Mouse (Mus musculus) kidney, embryonic 16.5 days (tissue): ENCODE results near the gene Gm13278. TPM values are rescaled to one million over a fixed set of nuclear protein-coding genes. Genes with fewer than 3 reads are reported as not detected.
"Not testable (repeated sequence)": the region's sequence is repeated elsewhere in the genome, so short reads cannot be mapped to it uniquely, and the experiment has no call there.

ENCODE experiments used
- ATAC-seq: fragments of 200-750 bp; cut with Nextera tagmentation; 2 replicates; pipeline ENCODE4 v1.8.0; 2017; ENCODE audit warnings: moderate TSS enrichment; ENCODE audit not compliant: low FRiP score, low TSS enrichment
- H3K27ac ChIP-seq: fragments of 300-500 bp; sonication (generic); 2 replicates; pipeline ENCODE4 v1.5.1; 2014; ENCODE audit warnings: low read length
- H3K27me3 ChIP-seq: fragments of 300-500 bp; sonication (generic); 2 replicates; pipeline ENCODE4 v1.6.1; 2014; ENCODE audit warnings: low read length, control low read depth, mixed read lengths; ENCODE audit not compliant: insufficient read depth
- H3K36me3 ChIP-seq: fragments of 300-500 bp; sonication (generic); 2 replicates; pipeline ENCODE4 v1.6.1; 2014; ENCODE audit warnings: low read length, control low read depth, mixed read lengths; ENCODE audit not compliant: insufficient read depth
- H3K4me1 ChIP-seq: fragments of 300-500 bp; sonication (generic); 2 replicates; pipeline ENCODE4 v1.6.1; 2014; ENCODE audit warnings: low read length, control low read depth, mixed read lengths; ENCODE audit not compliant: insufficient read depth
- H3K4me2 ChIP-seq: fragments of 300-500 bp; sonication (generic); replicated peaks from 2 replicates; pipeline ENCODE4 v1.6.1; 2014; ENCODE audit warnings: low read depth, low read length
- H3K4me3 ChIP-seq: fragments of 300-500 bp; sonication (generic); 2 replicates; pipeline ENCODE4 v1.5.1; 2014; ENCODE audit warnings: mild to moderate bottlenecking, low read length
- H3K9ac ChIP-seq: fragments of 300-500 bp; sonication (generic); replicated peaks from 2 replicates; pipeline ENCODE4 v1.6.1; 2014; ENCODE audit warnings: low read length
- H3K9me3 ChIP-seq: fragments of 300-500 bp; sonication (generic); 2 replicates; pipeline ENCODE4 v1.6.1; 2016; ENCODE audit warnings: low read length, control low read depth
- WGBS: fragments of 180-500 bp; shearing (Covaris S2); extraction: QIAGEN DNeasy Blood & Tissue Kit; methylation state at CpG from one replicate; pipeline ENCODE4 v1.1.7; 2014; 5-methylcytosine and 5-hydroxymethylcytosine counted together
- polyA plus RNA-seq: library from polyadenylated mRNA; unstranded; fragments of >200 nt; fragmentation: Nextera tagmentation; extraction: Ambion mirVana; gene quantifications from 2 replicates; pipeline ENCODE4 v1.2.1, GENCODE M21; 2015

Gm13278 gene
- polyA plus RNA-seq, 1 experiment from 2014 or later, result not detected

DNA sequence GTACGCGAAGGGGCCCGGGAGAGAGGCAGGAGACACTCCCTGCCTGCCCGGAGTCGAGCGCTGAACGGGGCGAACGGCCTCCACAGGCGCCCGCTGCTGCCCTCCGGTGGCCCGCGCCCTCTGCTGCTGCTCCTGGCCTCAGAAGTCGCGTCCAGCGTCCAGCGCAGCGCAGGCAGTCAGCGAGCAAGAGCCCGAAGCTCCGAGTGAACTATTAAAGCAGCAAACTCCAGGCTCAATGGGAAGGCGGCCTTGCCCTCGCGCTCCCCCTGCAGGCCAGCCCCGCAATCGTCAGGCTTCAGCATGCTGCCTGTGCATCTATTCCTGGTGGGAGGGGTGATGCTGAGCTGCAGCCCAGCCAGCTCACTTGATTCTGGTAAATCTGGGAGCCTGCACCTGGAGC, 5.9 kb upstream of the Gm13278 start, which contains the start of gene Gm13276:
Gene Gm13276, plus strand, starts transcription at position 301 of the 400 bp plus-strand sequence.
- ATAC-seq, H3K27ac ChIP-seq, H3K9ac ChIP-seq, H3K36me3 ChIP-seq, H3K27me3 ChIP-seq, H3K4me1 ChIP-seq, H3K4me2 ChIP-seq, H3K9me3 ChIP-seq, H3K4me3 ChIP-seq: not testable (repeated sequence)
- WGBS, result no CpG with 5 or more reads among the region's 27 CpGs

DNA sequence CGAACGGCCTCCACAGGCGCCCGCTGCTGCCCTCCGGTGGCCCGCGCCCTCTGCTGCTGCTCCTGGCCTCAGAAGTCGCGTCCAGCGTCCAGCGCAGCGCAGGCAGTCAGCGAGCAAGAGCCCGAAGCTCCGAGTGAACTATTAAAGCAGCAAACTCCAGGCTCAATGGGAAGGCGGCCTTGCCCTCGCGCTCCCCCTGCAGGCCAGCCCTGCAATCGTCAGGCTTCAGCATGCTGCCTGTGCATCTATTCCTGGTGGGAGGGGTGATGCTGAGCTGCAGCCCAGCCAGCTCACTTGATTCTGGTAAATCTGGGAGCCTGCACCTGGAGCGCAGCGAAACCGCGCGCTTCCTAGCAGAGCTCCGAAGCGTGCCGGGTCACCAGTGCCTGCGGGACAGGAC, 2.9 kb upstream of the Gm13278 start, which contains the start of gene Gm13277:
Gene Gm13277, plus strand, starts transcription at position 231 of the 400 bp plus-strand sequence.
- not testable (repeated sequence) for H3K27ac ChIP-seq, H3K9me3 ChIP-seq, H3K4me3 ChIP-seq, ATAC-seq, H3K27me3 ChIP-seq, H3K36me3 ChIP-seq, H3K4me1 ChIP-seq, H3K4me2 ChIP-seq, H3K9ac ChIP-seq
- WGBS, result 0% methylated on average over 2 of the region's 28 CpGs

DNA sequence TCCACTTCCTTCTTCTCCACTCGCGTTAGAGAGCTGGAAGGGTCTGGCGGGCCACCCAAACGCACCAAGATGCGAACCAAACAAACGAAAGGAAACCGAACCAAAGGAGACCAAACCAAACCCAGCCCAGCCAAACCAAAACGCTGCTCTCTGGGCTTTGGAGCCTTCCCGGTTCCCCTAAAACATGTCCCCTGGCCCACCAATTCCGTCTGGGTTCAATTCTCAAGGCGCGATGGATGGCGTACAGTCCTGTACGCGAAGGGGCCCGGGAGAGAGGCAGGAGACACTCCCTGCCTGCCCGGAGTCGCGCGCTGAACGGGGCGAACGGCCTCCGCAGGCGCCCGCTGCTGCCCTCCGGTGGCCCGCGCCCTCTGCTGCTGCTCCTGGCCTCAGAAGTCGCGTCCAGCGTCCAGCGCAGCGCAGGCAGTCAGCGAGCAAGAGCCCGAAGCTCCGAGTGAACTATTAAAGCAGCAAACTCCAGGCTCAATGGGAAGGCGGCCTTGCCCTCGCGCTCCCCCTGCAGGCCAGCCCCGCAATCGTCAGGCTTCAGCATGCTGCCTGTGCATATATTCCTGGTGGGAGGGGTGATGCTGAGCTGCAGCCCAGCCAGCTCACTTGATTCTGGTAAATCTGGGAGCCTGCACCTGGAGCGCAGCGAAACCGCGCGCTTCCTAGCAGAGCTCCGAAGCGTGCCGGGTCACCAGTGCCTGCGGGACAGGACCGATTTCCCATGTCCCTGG, 2.8 kb downstream of the Gm13278 start, which contains the start of gene Gm13275:
Gene Gm13275, plus strand, starts transcription at position 552 of the 740 bp plus-strand sequence.
- not testable (repeated sequence) for H3K9ac ChIP-seq, H3K4me2 ChIP-seq, ATAC-seq, H3K36me3 ChIP-seq, H3K9me3 ChIP-seq, H3K4me1 ChIP-seq, H3K4me3 ChIP-seq, H3K27me3 ChIP-seq, H3K27ac ChIP-seq
- WGBS, result 0% methylated on average over 10 of the region's 52 CpGs

DNA sequence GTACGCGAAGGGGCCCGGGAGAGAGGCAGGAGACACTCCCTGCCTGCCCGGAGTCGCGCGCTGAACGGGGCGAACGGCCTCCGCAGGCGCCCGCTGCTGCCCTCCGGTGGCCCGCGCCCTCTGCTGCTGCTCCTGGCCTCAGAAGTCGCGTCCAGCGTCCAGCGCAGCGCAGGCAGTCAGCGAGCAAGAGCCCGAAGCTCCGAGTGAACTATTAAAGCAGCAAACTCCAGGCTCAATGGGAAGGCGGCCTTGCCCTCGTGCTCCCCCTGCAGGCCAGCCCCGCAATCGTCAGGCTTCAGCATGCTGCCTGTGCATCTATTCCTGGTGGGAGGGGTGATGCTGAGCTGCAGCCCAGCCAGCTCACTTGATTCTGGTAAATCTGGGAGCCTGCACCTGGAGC, 5.7 kb downstream of the Gm13278 start, which contains the start of gene Gm13279:
Gene Gm13279, plus strand, starts transcription at position 301 of the 400 bp plus-strand sequence.
- not testable (repeated sequence) for H3K4me3 ChIP-seq, ATAC-seq, H3K27me3 ChIP-seq, H3K4me2 ChIP-seq, H3K4me1 ChIP-seq, H3K27ac ChIP-seq, H3K36me3 ChIP-seq, H3K9me3 ChIP-seq, H3K9ac ChIP-seq
- WGBS, result no CpG with 5 or more reads among the region's 28 CpGs

DNA sequence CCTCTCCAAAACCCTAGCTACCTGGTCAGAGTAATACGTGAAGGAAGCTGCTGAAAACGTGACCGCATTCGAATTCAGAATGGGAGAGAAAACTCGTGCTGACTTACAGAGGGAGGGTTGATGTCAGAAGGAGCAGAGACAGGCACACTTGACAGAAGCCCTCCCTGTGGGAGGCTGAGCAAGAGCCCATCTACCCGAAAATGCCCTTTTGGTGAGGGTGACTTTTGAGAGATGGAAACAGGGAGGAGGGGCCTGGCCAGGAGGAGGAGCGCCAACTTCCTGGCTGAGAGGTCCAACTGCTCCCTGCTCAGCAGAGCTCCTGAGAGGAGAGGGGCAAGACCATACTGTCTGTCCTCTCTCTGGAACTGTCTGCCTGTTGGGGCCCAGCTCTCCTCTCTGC, 8.0 kb downstream of the Gm13278 start, which contains the start of gene Gm13285:
Gene Gm13285, plus strand, starts transcription at position 301 of the 400 bp plus-strand sequence.
- H3K27me3 ChIP-seq, H3K4me2 ChIP-seq, H3K9me3 ChIP-seq, H3K9ac ChIP-seq, H3K4me1 ChIP-seq, H3K36me3 ChIP-seq, H3K27ac ChIP-seq, ATAC-seq, H3K4me3 ChIP-seq: not testable (repeated sequence)
- no CpG with 5 or more reads among the region's 7 CpGs for WGBS

- no CpG with 5 or more reads among the region's 29 CpGs for WGBS
- ATAC-seq, result not testable (repeated sequence)
Measured at GRCm38 (mm10) chr4:88802954-88803353, 11.6 kb downstream of the Gm13278 start, which contains the start of gene Gm13287. Gm13287 (plus strand) TSS chr4:88803254.

GRCm38 (mm10) chr4:88805231-88805630, 13.9 kb downstream of the Gm13278 start, which contains the start of gene Gm13288:
Gm13288 (plus strand) TSS chr4:88805531.
- H3K9me3 ChIP-seq, H3K36me3 ChIP-seq, H3K4me1 ChIP-seq, H3K27ac ChIP-seq, H3K27me3 ChIP-seq, ATAC-seq, H3K9ac ChIP-seq, H3K4me2 ChIP-seq: not testable (repeated sequence)
- H3K4me3 ChIP-seq, result 0 out of 2 replicates have a peak within 1 kb of the TSS, but pooled peaks have one; percentile 21
- WGBS, result no CpG with 5 or more reads among the region's 8 CpGs

More at GRCm38 (mm10) chr4:88802954-88803353, 11.6 kb downstream of the Gm13278 start, which contains the start of gene Gm13287:
- H3K27ac ChIP-seq, H3K27me3 ChIP-seq, H3K4me3 ChIP-seq, H3K9me3 ChIP-seq, H3K36me3 ChIP-seq, H3K9ac ChIP-seq, H3K4me2 ChIP-seq, H3K4me1 ChIP-seq: not testable (repeated sequence)

DNA sequence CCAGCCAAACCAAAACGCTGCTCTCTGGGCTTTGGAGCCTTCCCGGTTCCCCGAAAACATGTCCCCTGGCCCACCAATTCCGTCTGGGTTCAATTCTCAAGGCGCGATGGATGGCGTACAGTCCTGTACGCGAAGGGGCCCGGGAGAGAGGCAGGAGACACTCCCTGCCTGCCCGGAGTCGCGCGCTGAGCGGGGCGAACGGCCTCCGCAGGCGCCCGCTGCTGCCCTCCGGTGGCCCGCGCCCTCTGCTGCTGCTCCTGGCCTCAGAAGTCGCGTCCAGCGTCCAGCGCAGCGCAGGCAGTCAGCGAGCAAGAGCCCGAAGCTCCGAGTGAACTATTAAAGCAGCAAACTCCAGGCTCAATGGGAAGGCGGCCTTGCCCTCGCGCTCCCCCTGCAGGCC, 14.4 kb downstream of the Gm13278 start:
- H3K4me1 ChIP-seq, H3K27me3 ChIP-seq, H3K27ac ChIP-seq, H3K9me3 ChIP-seq, ATAC-seq, H3K9ac ChIP-seq, H3K4me2 ChIP-seq, H3K36me3 ChIP-seq: not testable (repeated sequence)
- WGBS, result 0% methylated on average over 8 of the region's 34 CpGs
- H3K4me3 ChIP-seq, result 0 out of 2 replicates have a peak overlapping the region, but pooled peaks have one; percentile 21

- H3K27me3 ChIP-seq, result no peaks in the 10 kb centered on the region
- H3K36me3 ChIP-seq, result no peaks in the 10 kb centered on the region
- no peaks in the 10 kb centered on the region for H3K9me3 ChIP-seq
- H3K9ac ChIP-seq, result no peak within 1 kb of the TSS
- ATAC-seq, result no peak
- no peak within 1 kb of the TSS for H3K4me2 ChIP-seq
- 55% methylated on average over 3 of the region's 3 CpGs for whole genome bisulfite sequencing
- H3K4me1 ChIP-seq, result no peaks in the 10 kb centered on the region
- H3K27ac ChIP-seq, result no peak within 1 kb of the TSS
- H3K4me3 ChIP-seq, result no peak within 1 kb of the TSS
Measured at GRCm38 (mm10) chr4:88815928-88816327, 24.6 kb downstream of the Gm13278 start, which contains the start of gene Ifna7. Ifna7 (plus strand) TSS chr4:88816228.

DNA sequence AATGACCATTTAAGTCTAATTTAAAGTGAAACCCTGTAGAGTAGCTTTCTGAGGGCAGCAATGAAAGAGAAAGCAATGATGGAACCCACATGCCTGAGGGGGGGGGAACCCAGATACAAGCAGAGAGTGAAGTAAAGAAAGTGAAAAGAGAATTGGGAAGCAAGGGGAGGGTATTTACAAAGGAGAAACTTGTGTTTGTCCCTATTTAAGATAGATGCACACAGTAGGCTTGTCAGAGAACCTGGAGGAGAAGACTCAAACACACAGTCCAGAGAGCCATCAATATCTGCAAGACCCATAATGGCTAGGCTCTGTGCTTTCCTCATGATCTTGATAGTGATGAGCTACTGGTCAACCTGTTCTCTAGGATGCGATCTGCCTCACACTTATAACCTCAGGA, 28.3 kb downstream of the Gm13278 start, which contains the start of gene Ifna11:
Gene Ifna11, plus strand, starts transcription at position 301 of the 400 bp plus-strand sequence.
- no peak within 1 kb of the TSS for H3K27ac ChIP-seq
- no peak within 1 kb of the TSS for H3K9ac ChIP-seq
- H3K4me1 ChIP-seq, result no peaks in the 10 kb centered on the region
- WGBS, result 75% methylated on average over 1 of the region's 1 CpGs
- no peak within 1 kb of the TSS for H3K4me3 ChIP-seq
- no peak within 1 kb of the TSS for H3K4me2 ChIP-seq
- ATAC-seq, result no peak
- no peaks in the 10 kb centered on the region for H3K9me3 ChIP-seq
- no peaks in the 10 kb centered on the region for H3K36me3 ChIP-seq
- no peaks in the 10 kb centered on the region for H3K27me3 ChIP-seq
